Mouse (Mus musculus) MEL (cell line): ENCODE data around the gene Kif20b. TPM values are rescaled to one million over a fixed set of nuclear protein-coding genes. Genes with fewer than 3 reads are reported as not detected.

Source experiments
- DNase-seq: peaks from one replicate; pipeline ENCODE4 v3.0.0; 2011; ENCODE audit warnings: low read depth, low spot score
- H3K27ac ChIP-seq: 2 replicates; pipeline ENCODE4 v1.5.1; 2012; ENCODE audit warnings: low read depth, mild to moderate bottlenecking, control low read depth, low read length, moderate library complexity; ENCODE audit not compliant: control insufficient read depth
- H3K27me3 ChIP-seq, 2 experiments: fragments of 150-350 bp in 1 of 2; sonication (generic) in 1 of 2; 2 replicates each; pipeline ENCODE4 v1.6.1; 2012; ENCODE audit warnings: low read length in 2 of 2, mild to moderate bottlenecking in 2 of 2, improper control_type of control experiment in 1 of 2, moderate library complexity in 1 of 2; ENCODE audit not compliant: insufficient read depth in 2 of 2, control insufficient read depth in 1 of 2
- H3K36me3 ChIP-seq, 2 experiments: 2 replicates each; pipeline ENCODE4 v1.6.1; 2012 to 2014; ENCODE audit warnings: low read length in 2 of 2, improper control_type of control experiment in 1 of 2, inconsistent platforms in 1 of 2, mild to moderate bottlenecking in 1 of 2; ENCODE audit not compliant: insufficient read depth in 2 of 2, control insufficient read depth in 1 of 2
- H3K4me1 ChIP-seq, 2 experiments: fragments of 150-350 bp in 1 of 2; sonication (generic) in 1 of 2; 2 replicates each; pipeline ENCODE4 v1.6.1; 2012; ENCODE audit warnings: low read length in 2 of 2, improper control_type of control experiment in 1 of 2, mild to moderate bottlenecking in 1 of 2; ENCODE audit not compliant: insufficient read depth in 2 of 2, control insufficient read depth in 1 of 2
- H3K4me3 ChIP-seq, 2 experiments: fragments of 150-350 bp in 1 of 2; sonication (generic) in 1 of 2; 2 replicates each; pipeline ENCODE4 v1.5.1; 2012; ENCODE audit warnings: low read depth in 2 of 2, low read length in 2 of 2, mild to moderate bottlenecking in 2 of 2, moderate library complexity in 2 of 2, control low read depth in 1 of 2, improper control_type of control experiment in 1 of 2; ENCODE audit not compliant: control insufficient read depth in 1 of 2, insufficient read depth in 1 of 2
- H3K79me2 ChIP-seq: 2 replicates; pipeline ENCODE4 v1.6.1; 2012; ENCODE audit warnings: mild to moderate bottlenecking, low read length, moderate library complexity; ENCODE audit not compliant: control insufficient read depth, poor library complexity, insufficient read depth
- H3K9ac ChIP-seq: 2 replicates; pipeline ENCODE4 v1.6.1; 2012; ENCODE audit warnings: low read depth, mild to moderate bottlenecking, control low read depth, low read length, moderate library complexity; ENCODE audit not compliant: control insufficient read depth, poor library complexity, severe bottlenecking
- H3K9me3 ChIP-seq: fragments of 150-350 bp; sonication (generic); replicated peaks from 2 replicates; pipeline ENCODE4 v1.6.1; 2012; ENCODE audit warnings: mild to moderate bottlenecking, low read length, improper control_type of control experiment, moderate library complexity; ENCODE audit not compliant: insufficient read depth
- CHD1 ChIP-seq: IDR thresholded peaks from 2 replicates; pipeline ENCODE4 v1.6.1; 2012; ENCODE audit warnings: low read depth, mild to moderate bottlenecking, inconsistent platforms, low read length, improper control_type of control experiment
- CTCF ChIP-seq, 3 experiments: IDR thresholded peaks in 2 of 3; conservative IDR thresholded peaks in 1 of 3; 2 replicates each; pipeline ENCODE4 v1.5.1; 2011 to 2012; ENCODE audit warnings: low read length in 3 of 3, low read depth in 2 of 3, mild to moderate bottlenecking in 2 of 3, improper control_type of control experiment in 1 of 3, inconsistent platforms in 1 of 3, mixed read lengths in 1 of 3, moderate library complexity in 1 of 3; ENCODE audit not compliant: control insufficient read depth in 1 of 3, insufficient read depth in 1 of 3, poor library complexity in 1 of 3, severe bottlenecking in 1 of 3
- ELF1 ChIP-seq: IDR thresholded peaks from 2 replicates; pipeline ENCODE4 v1.6.1; 2014; ENCODE audit warnings: low read depth, mild to moderate bottlenecking, inconsistent platforms, low read length, improper control_type of control experiment, moderate library complexity
- ETS1 ChIP-seq: IDR thresholded peaks from 2 replicates; pipeline ENCODE4 v1.6.1; 2012; ENCODE audit warnings: low read depth, mild to moderate bottlenecking, inconsistent platforms, low read length, improper control_type of control experiment, moderate library complexity
- GATA1 ChIP-seq: IDR thresholded peaks from 2 replicates; pipeline ENCODE4 v1.6.1; 2011; ENCODE audit warnings: low read depth, low read length, improper control_type of control experiment
- HCFC1 ChIP-seq: IDR thresholded peaks from 2 replicates; pipeline ENCODE4 v1.6.1; 2012; ENCODE audit warnings: low read depth, mild to moderate bottlenecking, inconsistent platforms, low read length, improper control_type of control experiment, moderate library complexity
- JUND ChIP-seq: IDR thresholded peaks from 2 replicates; pipeline ENCODE4 v1.6.1; 2011; ENCODE audit warnings: low read depth, mild to moderate bottlenecking, improper control_type of control experiment, low read length
- KAT2A ChIP-seq: conservative IDR thresholded peaks from 2 replicates; pipeline ENCODE4 v1.6.1; 2012; ENCODE audit warnings: low read depth, low read length, improper control_type of control experiment, inconsistent platforms
- MAFK ChIP-seq: IDR thresholded peaks from 2 replicates; pipeline ENCODE4 v1.6.1; 2011; ENCODE audit warnings: low read depth, mild to moderate bottlenecking, low read length, improper control_type of control experiment, borderline replicate concordance
- MAX ChIP-seq: IDR thresholded peaks from 2 replicates; pipeline ENCODE4 v1.6.1; 2011; ENCODE audit warnings: low read length, improper control_type of control experiment
- MAZ ChIP-seq: IDR thresholded peaks from 2 replicates; pipeline ENCODE4 v1.6.1; 2012; ENCODE audit warnings: low read depth, mild to moderate bottlenecking, inconsistent platforms, low read length, improper control_type of control experiment
- MEF2A ChIP-seq: IDR thresholded peaks from 2 replicates; pipeline ENCODE4 v1.6.1; 2014; ENCODE audit warnings: low read depth, mild to moderate bottlenecking, inconsistent platforms, low read length, improper control_type of control experiment; ENCODE audit not compliant: poor library complexity, insufficient replicate concordance, severe bottlenecking; ENCODE audit errors: extremely low read depth
- MYC ChIP-seq: IDR thresholded peaks from 2 replicates; pipeline ENCODE4 v1.6.1; 2011; ENCODE audit warnings: low read depth, mild to moderate bottlenecking, low read length, improper control_type of control experiment, moderate library complexity
- NRF1 ChIP-seq: IDR thresholded peaks from 2 replicates; pipeline ENCODE4 v1.6.1; 2014; ENCODE audit warnings: low read depth, mild to moderate bottlenecking, inconsistent platforms, low read length, improper control_type of control experiment, moderate library complexity; ENCODE audit not compliant: poor library complexity, insufficient read depth, severe bottlenecking
- POLR2A ChIP-seq, 2 experiments: IDR thresholded peaks; 2 replicates each; pipeline ENCODE4 v1.6.1; 2011 to 2012; ENCODE audit warnings: low read length in 2 of 2, mild to moderate bottlenecking in 2 of 2, control low read depth in 1 of 2, improper control_type of control experiment in 1 of 2, low read depth in 1 of 2, moderate library complexity in 1 of 2; ENCODE audit not compliant: control insufficient read depth in 1 of 2, insufficient read depth in 1 of 2, poor library complexity in 1 of 2
- RAD21 ChIP-seq: IDR thresholded peaks from 2 replicates; pipeline ENCODE4 v1.6.1; 2011; ENCODE audit warnings: mild to moderate bottlenecking, low read depth, low read length, improper control_type of control experiment
- UBTF ChIP-seq: IDR thresholded peaks from 2 replicates; pipeline ENCODE4 v1.6.1; 2012; ENCODE audit warnings: low read depth, mild to moderate bottlenecking, inconsistent platforms, low read length, improper control_type of control experiment, moderate library complexity, borderline replicate concordance; ENCODE audit not compliant: insufficient read depth
- ZKSCAN1 ChIP-seq: IDR thresholded peaks from 2 replicates; pipeline ENCODE4 v1.6.1; 2012; ENCODE audit warnings: low read depth, mild to moderate bottlenecking, inconsistent platforms, low read length, improper control_type of control experiment, moderate library complexity
- ZMIZ1 ChIP-seq: IDR thresholded peaks from 2 replicates; pipeline ENCODE4 v1.6.1; 2012; ENCODE audit warnings: low read depth, mild to moderate bottlenecking, inconsistent platforms, low read length, improper control_type of control experiment, moderate library complexity
- polyA plus RNA-seq, 2 experiments: library from polyadenylated mRNA; stranded (reverse) in 1 of 2; unstranded in 1 of 2; fragments of >175 nt in 1 of 2; fragments of >200 nt in 1 of 2; gene quantifications; 2 replicates each; pipeline versions ENCODE4 v1.2.1 to v1.2.4; 2012; ENCODE audit warnings: low replicate concordance in 2 of 2, low read depth in 1 of 2; ENCODE audit not compliant: insufficient read length in 2 of 2, insufficient read depth in 1 of 2, missing spikeins in 1 of 2
- total RNA-seq: library from RNA; depleted of rRNA; stranded (reverse); fragments of 300-350 nt; gene quantifications from 2 replicates; pipeline ENCODE4 v1.2.3, GENCODE M21; 2012

Kif20b gene
- total and polyA plus RNA-seq, 3 experiments = 40.0 to 55.5 (median 41.6) TPM

DNA sequence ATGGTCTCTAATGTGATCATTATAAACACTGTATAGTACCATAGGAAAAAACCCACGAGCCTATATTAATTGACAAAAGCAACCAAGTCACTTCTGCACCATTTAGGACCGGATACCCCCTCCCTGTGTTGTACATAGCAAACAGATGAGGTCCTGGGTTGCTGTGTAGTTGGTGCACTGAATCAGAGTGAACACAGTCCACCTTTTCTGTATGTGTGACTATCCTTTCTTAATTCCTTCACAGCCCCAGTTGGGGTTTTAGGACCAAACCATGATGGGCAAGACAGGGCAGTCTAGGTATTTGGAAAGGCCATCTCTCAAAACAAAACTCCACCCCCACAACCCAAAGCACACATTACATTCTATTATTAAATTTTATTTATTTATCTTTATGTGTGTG lies 20.4 kb upstream of the Kif20b start:
- no peak overlapping the region for H3K9ac ChIP-seq
- no peak for DNase-seq

DNA sequence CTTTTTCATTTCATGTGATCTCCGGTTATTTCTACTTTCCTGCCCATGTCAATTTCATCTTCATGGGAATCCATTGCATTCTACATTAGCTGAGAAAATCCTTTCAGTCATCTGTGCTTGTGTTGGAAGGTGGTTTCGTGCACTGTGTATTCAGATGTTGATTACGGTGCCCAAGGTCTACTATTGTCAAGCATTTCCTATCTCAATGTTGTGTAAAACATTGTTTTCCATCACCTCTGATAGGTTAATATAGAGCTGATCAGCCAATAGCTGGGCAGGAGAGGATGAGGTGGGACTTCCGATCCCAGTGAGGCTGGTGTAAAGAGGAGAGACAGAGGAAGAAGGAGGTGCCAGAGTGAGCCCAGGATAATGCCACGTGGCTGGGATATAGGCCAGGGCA lies 18.1 kb upstream of the Kif20b start:
- no peaks in the 10 kb centered on the region for H3K9me3 ChIP-seq
- TF ChIP-seq ETS1 (no peak), MYC (no peak), JUND (no peak), MAZ (no peak), MAFK (no peak), POLR2A (IDR thresholded peaks at IDR 0.05; ENCODE audit: control insufficient read depth in 1 of 2, insufficient read depth in 1 of 2, low read depth in 1 of 2, low read length in 2 of 2, poor library complexity in 1 of 2) (no peak), GATA1 (no peak), CHD1 (no peak), ZMIZ1 (no peak), UBTF (no peak), KAT2A (no peak), CTCF (IDR thresholded peaks at IDR 0.05 in 2 of 3, conservative IDR thresholded peaks at IDR 0.05 in 1 of 3; ENCODE audit: control insufficient read depth in 1 of 3, insufficient read depth in 1 of 3, low read depth in 2 of 3, low read length in 3 of 3, poor library complexity in 1 of 3, severe bottlenecking in 1 of 3) (no peak), MAX (no peak), ZKSCAN1 (no peak), RAD21 (no peak), NRF1 (no peak), MEF2A (no peak)
- TF ChIP-seq, all 39 proteins: peak for 0
- Histone ChIP-seq H3K27ac (peak overlapping the region; percentile 63), H3K9ac (no peak overlapping the region), H3K79me2 (no peaks in the 10 kb centered on the region), H3K27me3 (no peaks in the 10 kb centered on the region), H3K4me3 (no peak overlapping the region), H3K36me3 (peaks cover 0 to 28% of the 10 kb centered on the region in 2 experiments; a peak in 2 of 4 replicates), H3K4me1 (peaks cover 25 to 30% of the 10 kb centered on the region in 2 experiments)
- no peak for DNase-seq

More for the DNA sequence above, 20.4 kb upstream of the Kif20b start:
- H3K36me3 ChIP-seq = peaks cover 0 to 19% of the 10 kb centered on the region in 2 experiments; a peak in 2 of 4 replicates
- H3K79me2 ChIP-seq = no peaks in the 10 kb centered on the region
- peaks cover 17 to 21% of the 10 kb centered on the region in 2 experiments for H3K4me1 ChIP-seq
- H3K9me3 ChIP-seq = no peaks in the 10 kb centered on the region
- no peak overlapping the region for H3K27ac ChIP-seq
- no peaks in the 10 kb centered on the region for H3K27me3 ChIP-seq
- no peak overlapping the region for H3K4me3 ChIP-seq
- TF ChIP-seq HCFC1 (no peak), ELF1 (no peak), GATA1 (no peak)
- TF ChIP-seq, all 39 proteins: peak for 0
